Mouse (Mus musculus): ENCODE measurements at regions not wholly inside any gene's neighbourhood (a gene's known extent, or its start where the extent isn't known, plus 50 kb on each side); places are given as distances from the start of the nearest gene placed in this dataset.

DNA sequence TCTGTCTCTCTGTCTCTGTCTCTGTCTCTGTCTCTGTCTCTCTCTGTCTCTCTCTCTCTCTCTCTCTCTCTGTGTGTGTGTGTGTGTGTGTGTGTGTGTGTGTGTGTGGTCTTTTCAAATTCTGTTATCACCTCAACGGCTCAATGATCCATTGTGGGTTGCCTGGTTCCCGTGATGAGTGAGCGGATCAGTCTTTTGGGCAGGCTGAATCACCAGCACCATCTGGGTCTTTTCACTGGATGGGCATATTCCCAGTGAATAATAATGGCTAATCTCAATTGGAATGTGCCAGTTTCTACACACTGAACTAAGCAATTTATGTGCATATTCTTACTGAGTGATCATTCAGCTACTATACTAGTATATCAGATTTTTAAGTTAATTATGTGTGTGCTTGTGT lies 216.4 kb downstream of the Lmx1a start:
- DNase-seq (ENCODE audit: low spot score in 2 of 2) = no peak

DNA sequence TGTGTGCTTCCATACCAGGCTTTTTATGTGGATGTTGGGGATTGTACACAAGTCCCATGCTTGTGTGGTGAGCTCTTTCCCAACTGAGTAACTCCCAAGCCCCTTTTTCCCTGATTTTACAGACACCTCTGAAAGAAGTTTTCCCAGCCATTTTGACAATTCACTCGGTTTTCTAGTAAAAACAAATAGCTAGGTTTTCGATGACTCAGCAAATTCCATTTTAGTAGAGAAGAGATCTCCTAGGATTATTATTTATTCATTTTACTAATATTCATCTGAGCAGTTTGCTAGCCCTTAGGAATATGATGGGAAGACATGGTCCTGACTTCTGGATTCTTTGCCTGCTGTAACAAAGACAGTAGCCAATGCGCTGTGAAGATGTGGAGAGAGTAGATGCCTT lies 223.0 kb downstream of the Lmx1a start:
- no peak for DNase-seq (ENCODE audit: low spot score in 2 of 2)

- DNase-seq (ENCODE audit: low spot score in 2 of 2) = peak; percentile 28 to 29
Observed at GRCm38 (mm10) chr1:167914982-167915561, 226.0 kb downstream of the Lmx1a start.

DNA sequence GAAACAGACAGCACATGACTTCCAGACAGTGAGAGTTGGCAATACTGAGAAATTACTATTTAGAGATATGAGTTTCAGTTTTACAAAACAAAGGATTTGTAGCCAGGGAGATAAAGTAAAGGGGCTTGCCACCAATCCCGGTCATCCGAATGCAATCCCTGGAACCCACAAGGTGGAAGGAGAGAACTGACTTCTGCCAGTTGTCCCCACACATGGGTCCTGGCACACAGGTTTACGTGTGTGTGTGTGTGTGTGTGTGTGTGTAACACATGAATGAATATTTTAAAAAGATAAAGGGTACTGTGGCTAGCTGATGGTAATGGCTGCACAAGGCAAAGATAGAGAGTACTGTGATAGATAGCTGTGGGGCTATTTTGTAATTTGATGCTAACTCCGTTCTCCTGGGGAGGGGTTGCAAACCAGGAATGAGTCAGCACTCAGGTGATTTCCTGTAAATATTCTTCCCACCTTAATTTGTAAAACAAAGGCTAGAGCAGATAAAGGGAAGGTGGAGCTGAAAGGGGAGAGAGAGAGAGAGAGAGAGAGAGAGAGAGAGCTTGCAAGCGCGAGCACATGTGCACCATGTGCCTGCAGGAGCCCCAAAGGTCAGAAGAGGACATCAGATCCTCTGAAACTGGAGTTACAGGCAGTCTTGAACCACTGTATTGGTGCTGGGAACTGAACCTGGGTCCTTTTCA lies 226.7 kb downstream of the Lmx1a start:
- no peak for DNase-seq (ENCODE audit: low spot score in 2 of 2)

- DNase-seq (ENCODE audit: low spot score in 2 of 2) = no peak
Observed at GRCm38 (mm10) chr1:167922917-167923316, 233.9 kb downstream of the Lmx1a start.

DNA sequence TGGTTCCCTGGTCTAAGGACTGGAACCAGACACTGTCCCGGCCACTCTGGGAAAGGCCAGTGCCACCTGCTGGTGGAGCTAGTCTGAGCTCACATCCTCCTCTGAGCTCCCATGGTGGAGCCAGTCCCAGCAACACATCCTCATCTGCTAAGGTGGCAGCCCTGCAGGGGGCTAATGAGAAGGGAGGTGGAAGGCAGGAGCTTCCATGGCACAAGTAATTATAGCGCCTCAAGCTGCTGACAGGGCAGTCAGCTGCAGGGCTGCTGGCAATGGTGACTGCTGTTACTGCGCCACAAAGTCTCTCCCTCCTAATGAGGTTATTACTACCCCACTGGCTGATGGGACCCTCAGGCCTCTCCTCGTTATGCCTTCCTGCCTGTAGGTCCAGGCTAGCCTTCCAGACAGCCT lies 239.0 kb downstream of the Lmx1a start:
- DNase-seq (ENCODE audit: low spot score in 2 of 2) = no peak

- no peak for DNase-seq (ENCODE audit: low spot score in 2 of 2)
Observed at GRCm38 (mm10) chr1:167929729-167930341, 240.8 kb downstream of the Lmx1a start.

DNA sequence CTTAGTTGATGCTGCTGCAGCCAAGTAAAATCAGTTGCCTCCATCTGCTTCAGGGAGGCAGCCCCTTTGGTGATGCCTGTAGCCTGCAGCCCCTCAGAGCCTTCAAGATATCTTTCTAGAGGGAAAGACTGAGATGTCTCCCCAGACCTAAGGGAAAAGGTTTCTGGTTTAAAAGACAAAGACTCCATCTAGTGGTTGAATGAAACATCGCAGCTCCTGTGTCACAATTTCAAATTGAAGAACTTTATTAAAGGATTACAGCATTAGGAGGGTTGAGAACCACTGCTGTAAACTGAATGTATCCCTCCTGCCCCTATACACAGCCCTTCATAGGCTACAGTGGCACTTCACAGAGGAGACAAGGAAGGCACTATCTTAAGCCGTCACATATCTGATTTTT lies 243.1 kb downstream of the Lmx1a start:
- no peak for DNase-seq (ENCODE audit: low spot score in 2 of 2)

- DNase-seq (ENCODE audit: low spot score in 2 of 2) = no peak
Observed at GRCm38 (mm10) chr1:167936726-167937125, 247.7 kb downstream of the Lmx1a start.

GRCm38 (mm10) chr1:167938176-167938575 lies 249.1 kb downstream of the Lmx1a start:
- no peak for DNase-seq (ENCODE audit: low spot score in 2 of 2)

DNA sequence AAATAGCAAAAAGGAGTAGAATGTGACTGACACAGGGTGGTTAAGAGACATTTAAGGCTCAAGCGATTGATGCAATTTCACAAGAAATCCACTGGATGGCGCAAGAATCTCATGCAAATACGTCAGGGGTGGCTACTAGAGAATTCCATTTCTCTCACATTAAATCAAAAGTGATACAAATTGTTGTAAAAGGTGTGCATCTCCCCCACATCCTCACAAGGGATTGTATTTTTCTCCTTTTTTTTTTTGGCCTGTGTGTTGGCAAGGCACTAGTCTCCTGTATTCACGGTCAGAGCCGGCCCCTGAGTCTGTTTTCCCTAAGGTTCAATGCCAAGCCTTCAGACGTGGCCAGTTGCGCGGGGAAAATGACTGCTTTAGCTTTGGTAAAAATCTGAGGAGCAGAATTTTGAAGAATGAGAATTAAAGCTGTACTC lies 253.0 kb downstream of the Lmx1a start:
- no peak for DNase-seq (ENCODE audit: low spot score in 2 of 2)

- DNase-seq (ENCODE audit: low spot score in 2 of 2) = no peak
Observed at GRCm38 (mm10) chr1:167943121-167943520, 254.1 kb downstream of the Lmx1a start.

- no peak for DNase-seq (ENCODE audit: low spot score in 2 of 2)
Observed at GRCm38 (mm10) chr1:167945615-167946252, 256.7 kb downstream of the Lmx1a start.

DNA sequence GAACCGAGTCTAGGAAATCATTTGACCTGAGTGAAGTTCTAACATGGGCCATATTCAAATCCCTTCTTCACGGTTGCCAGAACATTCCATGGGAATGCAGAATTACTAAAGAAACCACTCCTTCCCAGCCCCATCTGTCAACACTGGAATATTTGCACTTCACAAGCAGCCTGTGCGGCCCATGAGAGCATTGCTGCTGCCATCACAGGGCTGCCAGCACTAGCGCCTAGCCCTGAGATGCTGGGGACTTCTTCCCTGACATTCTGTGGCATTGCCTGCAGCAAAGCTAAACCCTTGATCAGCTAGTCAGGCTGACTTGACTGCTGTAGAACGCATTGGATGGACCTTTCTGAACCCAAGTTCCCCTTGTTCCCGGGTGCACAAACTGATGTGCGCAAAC lies 258.8 kb downstream of the Lmx1a start:
- DNase-seq (ENCODE audit: low spot score in 2 of 2) = no peak

DNA sequence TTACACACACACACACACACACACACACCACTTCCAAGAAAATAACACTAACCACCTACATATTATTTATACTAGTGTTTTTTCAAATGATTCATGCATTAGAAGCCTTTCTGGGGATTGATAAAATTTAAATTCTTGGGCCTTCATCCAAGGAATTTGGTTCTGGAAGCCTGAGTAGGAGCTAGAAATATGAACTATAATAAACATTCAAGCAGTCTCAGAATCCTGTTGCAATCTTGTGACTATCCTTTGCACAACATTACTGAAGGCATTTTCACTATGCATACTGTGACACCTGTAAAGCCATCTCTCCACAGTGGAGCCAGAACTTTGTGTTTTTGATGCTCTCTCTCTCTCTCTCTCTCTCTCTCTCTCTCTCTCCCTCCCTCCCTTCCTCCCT lies 262.7 kb downstream of the Lmx1a start:
- DNase-seq (ENCODE audit: low spot score in 2 of 2) = no peak

GRCm38 (mm10) chr1:167958531-167958930 lies 269.5 kb downstream of the Lmx1a start:
- no peak for DNase-seq (ENCODE audit: low spot score in 2 of 2)

DNA sequence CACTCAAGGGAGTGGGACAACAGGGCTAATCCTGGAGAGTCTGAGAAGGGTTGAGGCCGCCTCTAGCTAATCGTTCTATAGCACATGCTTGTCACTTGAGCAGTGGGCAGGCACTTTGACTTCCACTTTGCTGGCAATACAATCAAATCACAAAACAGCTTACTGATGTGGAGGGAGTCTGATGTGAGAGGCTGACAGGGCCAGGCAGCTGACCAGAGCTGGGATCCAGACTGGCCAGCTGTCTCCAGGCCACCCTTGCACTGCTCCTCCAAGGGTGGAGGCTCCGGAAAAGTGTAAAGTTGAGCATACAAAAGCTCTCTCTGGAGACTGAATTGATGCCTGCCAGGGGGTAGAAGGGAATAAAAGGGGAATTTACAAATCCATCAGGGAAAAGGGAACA lies 280.5 kb downstream of the Lmx1a start:
- no peak for DNase-seq (ENCODE audit: low spot score in 2 of 2)

- no peak for DNase-seq (ENCODE audit: low spot score in 2 of 2)
Observed at GRCm38 (mm10) chr1:167969985-167970384, 280.9 kb downstream of the Lmx1a start.

GRCm38 (mm10) chr1:167976708-167977107 lies 287.7 kb downstream of the Lmx1a start:
- no peak for DNase-seq (ENCODE audit: low spot score in 2 of 2)

DNA sequence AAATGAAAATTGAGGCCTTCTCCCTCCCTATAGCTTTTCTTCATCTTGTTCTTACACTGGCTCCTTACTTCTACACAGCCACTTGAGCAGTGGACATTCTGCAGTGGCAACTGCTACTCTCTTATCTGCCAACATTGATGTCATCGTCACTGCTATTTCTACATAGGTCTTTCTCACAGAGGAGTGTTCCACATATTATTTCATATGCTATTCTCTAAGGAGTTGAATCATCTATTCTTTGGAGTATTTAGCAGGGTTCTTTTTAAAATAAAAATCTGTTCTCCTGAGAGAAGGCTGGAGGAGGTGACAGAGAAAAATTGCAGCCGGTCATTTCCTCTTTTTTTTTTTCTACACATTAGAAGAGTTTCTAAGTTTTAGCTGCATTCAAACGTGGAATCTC lies 290.1 kb downstream of the Lmx1a start:
- no peak for DNase-seq (ENCODE audit: low spot score in 2 of 2)

DNA sequence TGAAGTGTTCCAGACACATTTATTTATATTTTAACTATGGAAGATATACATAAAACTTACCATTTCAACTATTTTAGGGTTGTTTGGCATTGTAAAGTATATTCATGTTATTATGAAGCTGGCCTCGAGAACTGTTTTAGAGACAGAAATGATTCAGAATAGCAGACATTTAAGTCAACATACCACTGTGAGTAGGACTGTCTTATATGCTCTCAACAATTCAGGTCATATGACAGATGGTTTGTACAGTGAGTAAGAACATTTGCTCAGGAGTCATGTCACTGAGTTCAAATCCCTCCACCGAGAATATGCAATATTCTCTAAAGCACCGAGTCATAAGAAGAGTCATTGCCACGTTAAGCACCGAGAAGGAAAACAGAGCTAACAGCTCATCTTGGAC lies 290.6 kb downstream of the Lmx1a start:
- no peak for DNase-seq (ENCODE audit: low spot score in 2 of 2)

DNA sequence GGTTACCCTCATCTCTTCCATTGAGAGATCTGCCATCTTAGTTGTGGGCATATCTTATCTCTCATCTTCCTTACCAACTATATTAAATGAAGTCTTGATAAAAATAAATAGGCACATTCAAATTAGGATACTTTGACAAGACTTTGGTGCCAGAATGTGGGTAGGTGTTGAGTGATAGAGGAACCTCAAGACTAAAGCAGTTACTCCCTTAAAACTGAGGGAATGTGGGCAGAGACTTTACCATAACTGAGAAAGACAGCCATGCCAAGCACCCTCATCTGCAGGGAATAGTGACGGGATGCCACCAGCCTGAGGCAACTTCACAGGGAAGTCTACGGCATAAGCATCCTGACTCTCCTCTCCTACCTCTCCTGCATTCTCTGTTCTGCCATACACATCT lies 292.3 kb downstream of the Lmx1a start:
- no peak for DNase-seq (ENCODE audit: low spot score in 2 of 2)

- no peak for DNase-seq (ENCODE audit: low spot score in 2 of 2)
Observed at GRCm38 (mm10) chr1:168007456-168007855, 318.4 kb downstream of the Lmx1a start.

All from gastrocnemius, adult 8-10 months (tissue).